Mouse (Mus musculus): ENCODE data around the gene Gal3st3. TPM values are rescaled to one million over a fixed set of nuclear protein-coding genes. Genes with fewer than 3 reads are reported as not detected.
"Not testable (repeated sequence)": the region's sequence is repeated elsewhere in the genome, so short reads cannot be mapped to it uniquely, and the experiment has no call there.

Gene Gal3st3
- polyA plus RNA-seq, 1 experiment = 62.3 TPM

GRCm38 (mm10) chr19:5341360-5341759 lies 43.2 kb downstream of the Gal3st3 start:
- no peak for TF ChIP-seq POLR2A (IDR thresholded peaks at IDR 0.05; ENCODE audit: extremely low read depth, insufficient read depth, low read length)
- no peak for TF ChIP-seq CTCF (IDR thresholded peaks at IDR 0.05; ENCODE audit: extremely low read depth, insufficient read depth, low read length)
- no peak overlapping the region for H3K4me3 ChIP-seq (ENCODE audit: insufficient read depth, low read length)
- no peaks in the 10 kb centered on the region for H3K4me1 ChIP-seq (ENCODE audit: control insufficient read depth, insufficient read depth, low read length)
- no peak overlapping the region for H3K27ac ChIP-seq (ENCODE audit: insufficient read depth, low read length)

DNA sequence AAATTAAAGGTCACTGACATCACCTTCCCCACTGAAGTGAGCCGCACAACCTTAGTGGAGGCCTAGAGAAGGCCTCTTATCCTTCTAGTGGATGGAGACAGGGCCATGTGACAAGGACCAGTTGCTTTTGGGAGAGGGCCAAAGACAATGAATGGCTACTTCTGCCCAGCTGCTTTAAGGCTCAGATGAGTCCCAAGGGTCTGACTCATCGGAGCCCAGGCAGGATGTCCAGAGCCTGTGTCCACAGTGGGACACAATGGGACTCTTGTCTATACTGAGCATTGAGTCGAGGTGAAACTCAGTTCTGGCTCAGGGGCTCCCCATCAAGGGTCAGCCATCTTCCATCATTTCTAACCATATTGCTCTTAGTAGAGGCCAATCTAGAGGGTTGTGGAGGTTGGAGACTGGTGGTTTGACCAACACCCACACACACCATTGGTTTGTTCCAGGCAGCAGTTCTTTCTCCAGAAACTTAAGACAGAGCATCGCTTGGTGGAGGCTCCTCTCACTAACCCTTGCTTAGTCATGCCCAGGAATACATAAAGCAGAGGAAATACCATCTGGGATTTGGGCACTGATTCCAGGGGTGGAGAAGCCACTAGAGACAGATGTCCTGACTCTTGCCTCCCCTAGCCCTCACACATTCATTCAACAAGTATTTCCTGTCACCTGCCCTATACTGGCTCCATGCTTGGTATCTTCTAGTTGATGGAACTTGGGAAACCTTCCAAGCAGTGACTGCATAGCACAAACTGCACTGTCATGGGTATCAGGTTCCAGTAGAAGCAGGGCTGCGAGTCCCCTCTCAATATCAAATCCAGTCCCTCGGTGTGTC lies 47.4 kb downstream of the Gal3st3 start:
- TF ChIP-seq POLR2A (IDR thresholded peaks at IDR 0.05; ENCODE audit: extremely low read depth, insufficient read depth, low read length) (no peak), CTCF (IDR thresholded peaks at IDR 0.05; ENCODE audit: extremely low read depth, insufficient read depth, low read length) (no peak)
- Histone ChIP-seq H3K4me3 (ENCODE audit: insufficient read depth, low read length) (no peak overlapping the region), H3K27ac (ENCODE audit: insufficient read depth, low read length) (no peak overlapping the region), H3K4me1 (ENCODE audit: control insufficient read depth, insufficient read depth, low read length) (no peaks in the 10 kb centered on the region)

DNA sequence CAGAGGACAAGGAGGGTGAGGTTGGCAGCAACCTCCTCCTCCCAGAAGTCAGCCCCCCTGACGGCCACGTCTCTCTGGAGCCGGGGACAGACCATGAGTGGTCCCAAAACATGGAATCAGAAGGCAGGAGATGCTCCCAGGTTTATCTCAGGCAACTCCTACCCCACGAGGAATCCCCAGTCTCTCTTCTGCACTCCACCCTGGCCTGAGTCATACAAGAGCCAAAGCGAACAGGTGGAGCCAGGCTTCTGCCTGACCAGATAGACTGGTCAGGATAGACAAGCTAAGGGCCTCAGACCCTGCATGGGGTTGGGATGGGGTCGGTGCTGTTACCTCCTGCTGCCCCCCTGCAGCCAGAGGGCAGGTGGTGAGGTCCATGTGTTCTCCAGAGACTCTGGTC lies 49.9 kb downstream of the Gal3st3 start:
- H3K27ac ChIP-seq (ENCODE audit: insufficient read depth, low read length) = no peak overlapping the region
- H3K4me3 ChIP-seq (ENCODE audit: insufficient read depth, low read length) = no peak overlapping the region
- H3K4me1 ChIP-seq (ENCODE audit: control insufficient read depth, insufficient read depth, low read length) = no peaks in the 10 kb centered on the region
- TF ChIP-seq POLR2A (IDR thresholded peaks at IDR 0.05; ENCODE audit: extremely low read depth, insufficient read depth, low read length) (no peak), CTCF (IDR thresholded peaks at IDR 0.05; ENCODE audit: extremely low read depth, insufficient read depth, low read length) (no peak)

DNA sequence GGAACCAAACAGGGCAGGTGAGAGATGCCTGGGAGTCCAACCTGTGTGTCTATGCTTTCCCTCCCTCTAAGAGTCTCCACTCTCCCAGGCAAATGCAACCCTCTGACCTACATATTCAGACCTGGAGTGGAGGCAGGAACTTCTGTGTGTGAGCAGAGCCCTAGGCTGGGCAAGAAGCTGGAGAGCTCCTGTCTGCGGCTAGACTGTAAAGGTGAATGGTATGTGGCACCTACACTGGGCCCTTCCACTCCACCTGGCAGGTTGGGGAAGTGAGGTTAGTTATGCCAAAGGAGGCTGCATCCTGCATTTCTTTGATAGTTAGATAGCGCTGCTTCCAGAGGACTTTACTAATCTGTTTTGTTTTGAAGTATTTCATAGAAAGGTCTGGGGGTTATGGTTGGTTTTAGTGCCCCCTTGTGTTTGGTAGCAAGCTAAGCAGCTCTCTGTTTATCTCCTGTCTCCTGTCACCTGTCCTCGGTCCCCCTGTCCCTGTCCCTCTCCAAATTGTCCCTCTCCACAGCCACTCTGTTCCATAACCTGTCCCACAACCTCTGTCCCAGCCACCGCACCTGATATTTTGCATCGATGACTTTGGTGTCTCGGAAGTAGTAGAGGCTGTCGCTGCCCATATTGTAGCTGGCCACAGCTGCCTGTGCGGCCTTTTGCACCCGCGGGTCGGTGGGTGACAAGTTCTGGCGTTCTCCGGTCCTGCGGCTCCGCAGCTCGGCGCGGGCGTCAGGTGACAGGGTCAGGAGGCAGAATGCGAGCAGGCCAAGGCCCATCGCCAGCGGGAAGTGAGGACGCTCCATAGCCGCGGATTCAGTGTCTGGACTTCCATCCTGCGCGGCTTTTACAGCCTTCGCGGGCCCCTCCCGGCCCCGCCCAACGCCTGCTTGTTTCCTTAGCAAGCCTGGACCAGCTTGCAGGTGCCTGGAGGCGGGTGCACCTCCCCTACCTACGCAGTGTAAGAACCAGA lies 50.7 kb downstream of the Gal3st3 start:
- Histone ChIP-seq H3K4me1 (ENCODE audit: control insufficient read depth, insufficient read depth, low read length) (no peaks in the 10 kb centered on the region), H3K4me3 (ENCODE audit: insufficient read depth, low read length) (peak overlapping the region; percentile 34), H3K27ac (ENCODE audit: insufficient read depth, low read length) (no peak overlapping the region)
- TF ChIP-seq CTCF (IDR thresholded peaks at IDR 0.05; ENCODE audit: extremely low read depth, insufficient read depth, low read length) (peak; percentile 55; the same call in 1 of the 2 replicates), POLR2A (IDR thresholded peaks at IDR 0.05; ENCODE audit: extremely low read depth, insufficient read depth, low read length) (no peak)

DNA sequence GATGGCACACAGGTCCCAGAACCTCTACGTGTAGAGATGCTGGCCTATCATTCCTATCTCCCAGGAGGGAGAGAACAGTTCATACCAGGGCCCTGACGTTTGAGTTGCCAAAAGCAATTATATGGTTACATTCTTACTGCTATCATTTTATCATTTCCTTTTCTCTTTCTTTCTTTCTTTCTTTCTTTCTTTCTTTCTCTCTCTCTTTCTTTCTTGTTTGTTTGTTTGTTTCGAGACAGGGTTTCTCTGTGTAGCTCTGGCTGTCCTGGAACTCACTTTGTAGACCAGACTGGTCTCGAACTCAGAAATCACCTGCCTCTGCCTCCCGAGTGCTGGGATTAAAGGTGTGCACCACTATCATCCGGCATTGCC lies 51.4 kb downstream of the Gal3st3 start, which contains the start of gene Cst6:
TSS of gene Cst6 (minus strand) at position 73 of the 372 bp plus-strand sequence.
- H3K27ac ChIP-seq (ENCODE audit: insufficient read depth, low read length); H3K4me1 ChIP-seq (ENCODE audit: control insufficient read depth, insufficient read depth, low read length): not testable (repeated sequence)
- H3K4me3 ChIP-seq (ENCODE audit: insufficient read depth, low read length) = peak within 1 kb of the TSS; percentile 34

- H3K4me3 ChIP-seq (ENCODE audit: insufficient read depth, low read length) = no peak overlapping the region
- no peaks in the 10 kb centered on the region for H3K4me1 ChIP-seq (ENCODE audit: control insufficient read depth, insufficient read depth, low read length)
- no peak overlapping the region for H3K27ac ChIP-seq (ENCODE audit: insufficient read depth, low read length)
- no peak for TF ChIP-seq POLR2A (IDR thresholded peaks at IDR 0.05; ENCODE audit: extremely low read depth, insufficient read depth, low read length)
- no peak for TF ChIP-seq CTCF (IDR thresholded peaks at IDR 0.05; ENCODE audit: extremely low read depth, insufficient read depth, low read length)
Observed at GRCm38 (mm10) chr19:5353609-5354008, 55.5 kb downstream of the Gal3st3 start.

DNA sequence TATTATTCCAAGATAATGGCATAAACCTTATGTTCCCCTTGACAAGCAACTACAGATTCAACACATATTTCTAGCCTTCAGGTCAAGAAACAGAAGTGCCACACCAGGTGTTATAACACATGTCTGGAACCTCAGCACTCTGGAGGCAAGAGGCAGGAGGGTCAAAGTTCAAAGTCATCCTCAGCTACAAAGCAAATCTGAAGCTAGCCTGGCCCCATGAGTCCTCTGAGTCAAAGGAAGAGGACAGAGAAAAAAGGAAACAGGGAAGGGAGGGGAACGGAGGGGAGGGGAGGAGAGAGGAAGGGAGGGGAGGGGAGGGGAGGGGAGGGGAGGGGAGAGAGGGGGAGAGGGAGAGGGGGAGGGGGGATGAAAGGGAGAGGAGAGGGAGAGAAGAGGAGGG lies 57.9 kb downstream of the Gal3st3 start:
- H3K27ac ChIP-seq (ENCODE audit: insufficient read depth, low read length) = no peak overlapping the region
- TF ChIP-seq POLR2A (IDR thresholded peaks at IDR 0.05; ENCODE audit: extremely low read depth, insufficient read depth, low read length) = no peak
- TF ChIP-seq CTCF (IDR thresholded peaks at IDR 0.05; ENCODE audit: extremely low read depth, insufficient read depth, low read length) = no peak
- no peak overlapping the region for H3K4me3 ChIP-seq (ENCODE audit: insufficient read depth, low read length)
- H3K4me1 ChIP-seq (ENCODE audit: control insufficient read depth, insufficient read depth, low read length) = no peaks in the 10 kb centered on the region

Other genes with a start within 250 kb of the Gal3st3 start
- 68.7 and 69.0 TPM in 2 replicates for gene Rin1, start 247.8 kb upstream of the Gal3st3 start, polyA plus RNA-seq (2012; rRNA removed)
- 5.8 and 6.3 TPM in 2 replicates for gene Cd248, start 230.3 kb upstream of the Gal3st3 start, polyA plus RNA-seq (2012; rRNA removed)
- 145 and 146 TPM in 2 replicates for gene Tmem151a, start 212.8 kb upstream of the Gal3st3 start, polyA plus RNA-seq (2012; rRNA removed)
- gene Yif1a, start 209.8 kb upstream of the Gal3st3 start, polyA plus RNA-seq (2012; rRNA removed) = 54.7 and 56.2 TPM in 2 replicates
- 399 and 461 TPM in 2 replicates for gene Cnih2, start 199.8 kb upstream of the Gal3st3 start, polyA plus RNA-seq (2012; rRNA removed)
- gene Rab1b, start 191.3 kb upstream of the Gal3st3 start, polyA plus RNA-seq (2012; rRNA removed) = 197 and 202 TPM in 2 replicates
- 234 and 242 TPM in 2 replicates for gene Klc2, start 179.8 kb upstream of the Gal3st3 start, polyA plus RNA-seq (2012; rRNA removed)
- gene Pacs1, start 25.2 kb upstream of the Gal3st3 start, polyA plus RNA-seq (2012; rRNA removed) = 47.0 and 47.8 TPM in 2 replicates
- 151 and 159 TPM in 2 replicates for gene Sf3b2, start 2.9 kb upstream of the Gal3st3 start, polyA plus RNA-seq (2012; rRNA removed)
- gene Catsper1, start 37.4 kb downstream of the Gal3st3 start, polyA plus RNA-seq (2012; rRNA removed) = not detected in 2 replicates
- 22.3 and 23.9 TPM in 2 replicates for gene Cst6, start 51.2 kb downstream of the Gal3st3 start, polyA plus RNA-seq (2012; rRNA removed)
- 26.8 and 27.0 TPM in 2 replicates for gene Eif1ad, start 68.4 kb downstream of the Gal3st3 start, polyA plus RNA-seq (2012; rRNA removed)
- 92.0 and 104 TPM in 2 replicates for gene Banf1, start 68.8 kb downstream of the Gal3st3 start, polyA plus RNA-seq (2012; rRNA removed)
- gene Sart1, start 90.4 kb downstream of the Gal3st3 start, polyA plus RNA-seq (2012; rRNA removed) = 71.0 and 76.4 TPM in 2 replicates
- gene Tsga10ip, start 104.2 kb downstream of the Gal3st3 start, polyA plus RNA-seq (2012; rRNA removed) = not detected in 2 replicates
- 285 and 320 TPM in 2 replicates for gene Drap1, start 126.6 kb downstream of the Gal3st3 start, polyA plus RNA-seq (2012; rRNA removed)
- 99.8 and 101 TPM in 2 replicates for gene AI837181, start 126.8 kb downstream of the Gal3st3 start, polyA plus RNA-seq (2012; rRNA removed)
- 0.21 TPM in 1 of 2 replicates, not detected in the other for gene Fosl1, start 149.2 kb downstream of the Gal3st3 start, polyA plus RNA-seq (2012; rRNA removed)
- gene Ccdc85b, start 159.6 kb downstream of the Gal3st3 start, polyA plus RNA-seq (2012; rRNA removed) = 23.8 and 24.5 TPM in 2 replicates
- gene Fibp, start 162.3 kb downstream of the Gal3st3 start, polyA plus RNA-seq (2012; rRNA removed) = 129 and 131 TPM in 2 replicates
- 0.27 and 0.53 TPM in 2 replicates for gene Ctsw, start 170.2 kb downstream of the Gal3st3 start, polyA plus RNA-seq (2012; rRNA removed)
- 24.5 and 27.1 TPM in 2 replicates for gene Efemp2, start 175.6 kb downstream of the Gal3st3 start, polyA plus RNA-seq (2012; rRNA removed)
- 38.6 and 39.5 TPM in 2 replicates for gene Mus81, start 190.1 kb downstream of the Gal3st3 start, polyA plus RNA-seq (2012; rRNA removed)
- gene Cfl1, start 192.1 kb downstream of the Gal3st3 start, polyA plus RNA-seq (2012; rRNA removed) = 1,356 and 1,455 TPM in 2 replicates
- 4.7 and 5.7 TPM in 2 replicates for gene 1700020D05Rik, start 205.5 kb downstream of the Gal3st3 start, polyA plus RNA-seq (2012; rRNA removed)
- 150 and 162 TPM in 2 replicates for gene Snx32, start 212.2 kb downstream of the Gal3st3 start, polyA plus RNA-seq (2012; rRNA removed)